Mouse (Mus musculus) gastrocnemius, postnatal 36 days (tissue): ENCODE measurements around the gene Fjx1. TPM values are rescaled to one million over a fixed set of nuclear protein-coding genes. Genes with fewer than 3 reads are reported as not detected.

ENCODE experiments used
- DNase-seq, 2 experiments: peaks; one replicate each; pipeline ENCODE4 v3.0.0; 2022
- intact Hi-C: fragments of 180-260 bp; cut with DNase I; formaldehyde crosslinking; loops from one replicate; pipeline ENCODE4 v1.15.1; 2025
- long read RNA-seq, 2 experiments: library from polyadenylated mRNA; stranded (forward); transcript quantifications; one replicate each; pipeline ENCODE4 v2.0.0; 2021
- total RNA-seq, 2 experiments: library from RNA; stranded (reverse); gene quantifications; 2 replicates each; pipeline ENCODE4 v1.2.3; 2021

Fjx1 gene
- under 1 TPM; 0.41 to 0.54 TPM for total RNA-seq
- long read RNA-seq, experiment 1, partial matches to known transcripts = 0 of 2 reads
- long read RNA-seq, experiment 1, other reads (novel, unspliced or antisense) = 0 of 2 reads
- long read RNA-seq, experiment 2 = 0 reads

GRCm38 (mm10) chr2:102451671-102452549 lies at the start of gene Fjx1:
Gene Fjx1 (minus strand): TSS chr2:102452499.
- intact Hi-C loops = loop anchor here (2.0 to 5.0 kb wide), 3 partner anchors 361 to 547 kb away; no protein-coding TSS in a partner anchor
- peak; percentile 13 to 17 for DNase-seq

GRCm38 (mm10) chr2:102500001-102500689 lies 47.8 kb upstream of the Fjx1 start:
- DNase-seq = no peak
- intact Hi-C loops = no loop called here

- intact Hi-C loops = no loop called here
- DNase-seq = no peak
Measured at GRCm38 (mm10) chr2:102480738-102481137, 28.4 kb upstream of the Fjx1 start.

- intact Hi-C loops = no loop called here
- DNase-seq = no peak
Measured at GRCm38 (mm10) chr2:102476101-102476500, 23.8 kb upstream of the Fjx1 start.

DNA sequence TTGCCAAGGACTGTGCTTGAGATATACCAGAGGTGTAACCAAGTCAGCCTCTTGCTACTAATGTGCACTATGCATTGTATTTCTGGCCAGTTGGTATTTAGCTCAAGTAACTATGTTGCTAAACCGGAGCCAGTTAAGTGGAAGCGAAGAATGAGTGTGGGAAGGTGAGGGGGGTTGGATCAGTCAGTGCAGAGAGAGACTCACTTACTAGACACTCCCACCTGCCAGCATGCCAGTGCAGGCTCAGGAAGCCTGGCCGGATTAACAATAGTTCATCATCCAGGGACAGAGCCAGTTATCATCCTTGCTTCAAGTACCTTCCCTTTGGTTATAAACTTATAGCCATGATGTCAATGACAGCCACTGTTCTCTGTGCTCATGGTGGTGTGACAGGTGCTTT lies 16.3 kb upstream of the Fjx1 start:
- intact Hi-C loops = no loop called here
- DNase-seq = no peak

- DNase-seq = no peak
- intact Hi-C loops = no loop called here
Measured at GRCm38 (mm10) chr2:102464342-102464732, 12.0 kb upstream of the Fjx1 start.

DNA sequence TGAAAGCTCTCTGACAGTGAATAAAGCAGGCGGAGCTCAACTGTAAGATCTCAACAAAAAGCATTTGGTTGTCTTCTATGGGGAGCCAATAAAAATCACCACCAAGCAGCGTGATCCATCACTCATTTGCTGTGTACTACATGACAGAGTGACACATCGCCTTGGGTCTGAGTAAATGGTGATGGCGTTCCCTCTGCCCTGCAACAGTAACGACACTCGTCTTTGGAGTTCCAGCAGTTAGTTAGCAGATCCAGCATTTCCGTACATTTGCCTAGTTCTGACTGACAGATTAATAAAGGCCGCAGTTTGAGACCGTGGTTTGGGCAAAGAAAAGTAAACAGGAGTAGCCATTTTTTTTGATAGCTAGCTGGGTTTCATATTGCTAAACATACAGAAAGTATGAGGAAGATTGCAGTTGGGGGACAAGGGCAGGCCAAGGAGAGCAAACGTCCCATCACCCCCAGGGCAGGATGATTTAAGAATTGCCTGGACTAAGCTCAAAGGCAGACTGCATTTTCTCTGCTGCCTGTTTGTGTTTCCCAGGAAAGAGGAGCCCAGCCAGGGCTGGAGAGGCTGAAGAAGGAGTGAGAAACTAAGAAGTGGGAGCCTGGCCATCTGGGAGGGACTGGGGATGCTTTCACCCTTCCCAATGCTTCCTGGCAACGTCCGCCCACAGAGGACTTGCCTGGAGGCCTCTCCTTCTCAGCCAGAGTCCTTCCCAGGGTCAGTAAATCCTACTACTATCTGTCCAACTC lies 11.5 kb upstream of the Fjx1 start:
- intact Hi-C loops = no loop called here
- peak; percentile 43 to 70 for DNase-seq

GRCm38 (mm10) chr2:102461491-102461890 lies 9.2 kb upstream of the Fjx1 start:
- DNase-seq = no peak
- intact Hi-C loops = no loop called here

- intact Hi-C loops = no loop called here
Measured at GRCm38 (mm10) chr2:102455126-102455525, 2.8 kb upstream of the Fjx1 start.

DNA sequence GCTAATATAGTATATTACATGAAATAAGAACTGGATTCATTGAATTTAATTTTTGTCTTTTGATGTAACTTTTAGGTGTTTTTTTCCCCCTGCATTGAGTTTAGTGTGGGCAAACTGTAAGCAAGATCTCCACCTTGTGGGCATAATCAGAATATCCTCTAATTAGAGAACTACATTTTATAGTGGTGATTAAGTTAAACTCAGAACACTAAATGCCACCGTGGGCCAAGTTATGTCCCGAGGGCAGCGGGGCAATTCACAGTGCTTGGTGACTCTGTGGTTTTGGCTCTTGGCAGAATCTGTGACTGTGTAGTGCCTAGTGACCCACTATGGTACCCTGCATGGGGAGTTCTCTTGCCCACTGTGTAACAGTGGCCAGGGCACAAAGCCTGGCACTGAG lies 1.1 kb upstream of the Fjx1 start:
- DNase-seq = no peak

More at GRCm38 (mm10) chr2:102455126-102455525, 2.8 kb upstream of the Fjx1 start:
- DNase-seq = no peak

GRCm38 (mm10) chr2:102450761-102451670 lies 1.3 kb downstream of the Fjx1 start:
- DNase-seq = peak; percentile 16 to 24
- intact Hi-C loops = loop anchor here (5.0 kb wide), 1 partner anchor 419 kb away; no protein-coding TSS in a partner anchor

More for the DNA sequence above, 1.1 kb upstream of the Fjx1 start:
- intact Hi-C loops = loop anchor here (2.0 to 5.0 kb wide), 3 partner anchors 363 to 549 kb away; no protein-coding TSS in a partner anchor

- intact Hi-C loops = loop anchor here (5.0 kb wide), 1 partner anchor 418 kb away; no protein-coding TSS in a partner anchor
- DNase-seq = peak; percentile 37 to 47
Measured at GRCm38 (mm10) chr2:102450248-102450760, 2.0 kb downstream of the Fjx1 start.

DNA sequence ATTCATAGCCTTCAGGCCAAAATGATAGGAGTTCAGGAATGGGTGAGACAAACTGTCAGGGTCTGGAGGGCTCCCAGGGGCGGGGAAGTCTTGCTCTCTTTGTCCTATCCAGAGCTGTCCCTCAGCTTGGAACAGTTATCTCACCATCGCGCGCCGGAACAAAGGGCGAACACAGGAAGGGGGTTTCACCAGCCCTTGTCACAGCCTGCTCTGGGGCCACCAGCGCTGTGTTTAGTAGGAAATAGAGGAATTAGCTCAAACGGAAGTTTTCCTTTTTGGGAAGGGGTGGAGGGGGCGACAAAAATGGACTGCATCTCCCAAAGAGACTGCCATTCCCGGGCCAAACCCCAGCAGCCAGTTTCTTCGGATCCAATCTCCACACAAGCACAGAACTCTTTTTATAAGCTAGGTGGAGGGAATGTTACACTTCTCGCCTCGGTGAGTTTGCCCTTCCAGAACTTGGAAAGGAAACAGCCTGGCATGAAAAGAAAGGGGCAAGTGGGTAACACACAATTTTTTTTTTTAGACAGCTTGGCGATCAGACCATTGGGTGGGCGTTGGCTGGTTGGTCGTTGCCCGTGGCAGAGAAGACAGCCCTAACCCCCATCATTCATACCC lies 2.6 kb downstream of the Fjx1 start:
- DNase-seq = peak in 1 of 2 experiments; percentile 16
- intact Hi-C loops = loop anchor here (5.0 kb wide), 2 partner anchors 37 to 417 kb away; no protein-coding TSS in a partner anchor

DNA sequence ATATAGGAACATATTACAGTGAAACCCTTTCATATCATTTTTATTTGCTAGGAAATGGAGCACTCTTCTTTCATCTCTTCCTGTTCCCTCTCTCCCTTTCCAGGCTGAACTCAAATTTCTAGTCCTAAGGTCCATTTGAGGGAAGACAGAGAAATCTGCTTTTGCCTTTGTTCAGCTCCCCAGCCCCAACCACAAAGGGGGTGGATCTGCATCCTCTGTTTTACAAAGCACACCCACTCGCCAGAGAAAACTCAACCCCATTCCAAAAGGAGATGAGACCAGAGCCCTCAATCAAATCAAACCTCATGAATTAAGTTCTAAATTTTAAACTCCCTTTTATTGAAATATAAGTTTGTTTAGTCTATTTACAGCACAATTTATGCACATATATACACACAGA lies 3.2 kb downstream of the Fjx1 start:
- no peak for DNase-seq
- intact Hi-C loops = loop anchor here (5.0 kb wide), 1 partner anchor 37 kb away; no protein-coding TSS in a partner anchor

GRCm38 (mm10) chr2:102447831-102448230 lies 4.5 kb downstream of the Fjx1 start:
- intact Hi-C loops = loop anchor here (5.0 kb wide), 1 partner anchor 36 kb away; no protein-coding TSS in a partner anchor
- no peak for DNase-seq

- intact Hi-C loops = loop anchor here (5.0 kb wide), 1 partner anchor 35 kb away; no protein-coding TSS in a partner anchor
- no peak for DNase-seq
Measured at GRCm38 (mm10) chr2:102446851-102447250, 5.4 kb downstream of the Fjx1 start.

GRCm38 (mm10) chr2:102437357-102438030 lies 14.8 kb downstream of the Fjx1 start:
- no peak for DNase-seq
- intact Hi-C loops = no loop called here

DNA sequence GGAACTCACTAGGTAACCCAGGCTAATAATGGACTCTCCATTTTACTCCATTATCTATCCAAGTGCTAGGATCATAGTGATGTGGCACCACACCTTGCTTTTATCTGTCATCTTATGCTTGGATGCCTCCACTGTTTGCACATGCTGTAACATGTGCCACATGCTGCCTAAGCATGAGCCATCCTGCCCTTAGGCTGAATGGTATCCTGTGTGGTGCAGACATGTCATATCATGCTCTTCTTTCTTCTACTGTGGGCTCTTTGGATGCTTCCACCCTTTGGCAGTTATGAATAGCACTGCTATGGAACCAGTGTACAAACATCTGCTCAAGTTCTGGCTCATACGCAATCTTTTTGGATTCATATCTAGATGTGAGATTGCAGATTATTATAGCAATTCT lies 18.4 kb downstream of the Fjx1 start:
- DNase-seq = no peak
- intact Hi-C loops = no loop called here
